Mouse (Mus musculus) kidney, adult 2 months (tissue): ENCODE data around the gene Hmbs. TPM values are rescaled to one million over a fixed set of nuclear protein-coding genes. Genes with fewer than 3 reads are reported as not detected.

Experiments used
- DNase-seq: peaks from one replicate; pipeline ENCODE4 v3.0.0; 2021
- H3K27ac ChIP-seq: fragments of 200-500 bp; 2 replicates; pipeline ENCODE4 v1.5.1; 2012; ENCODE audit warnings: low read depth, low read length, control low read depth, inconsistent platforms; ENCODE audit not compliant: insufficient read depth
- H3K27me3 ChIP-seq: fragments of 200-500 bp; replicated peaks from 2 replicates; pipeline ENCODE4 v1.6.1; 2012; ENCODE audit warnings: mild to moderate bottlenecking, moderate library complexity, low read length, inconsistent platforms; ENCODE audit not compliant: control insufficient read depth, insufficient read depth
- H3K36me3 ChIP-seq: fragments of 200-500 bp; 2 replicates; pipeline ENCODE4 v1.6.1; 2012; ENCODE audit warnings: mild to moderate bottlenecking, moderate library complexity, low read length, inconsistent platforms; ENCODE audit not compliant: control insufficient read depth, insufficient read depth
- H3K4me1 ChIP-seq: fragments of 200-500 bp; 2 replicates; pipeline ENCODE4 v1.6.1; 2011; ENCODE audit warnings: low read length; ENCODE audit not compliant: control insufficient read depth, insufficient read depth
- H3K4me3 ChIP-seq: fragments of 200-500 bp; 2 replicates; pipeline ENCODE4 v1.5.1; 2011; ENCODE audit warnings: mild to moderate bottlenecking, low read depth, low read length, control low read depth; ENCODE audit not compliant: insufficient read depth
- CTCF ChIP-seq: fragments of 200-500 bp; conservative IDR thresholded peaks from 2 replicates; pipeline ENCODE4 v1.5.1; 2011; ENCODE audit warnings: low read depth, mild to moderate bottlenecking, control low read depth, low read length, moderate library complexity, mixed read lengths; ENCODE audit not compliant: insufficient read depth, insufficient read length
- POLR2A ChIP-seq: fragments of 200-500 bp; IDR thresholded peaks from one replicate; pipeline ENCODE4 v1.6.1; 2011; ENCODE audit warnings: low read depth, low read length, control low read depth
- WGBS: fragments of 180-500 bp; shearing (Covaris S2); methylation state at CpG from one replicate; pipeline ENCODE4 v1.1.7; 2018; 5-methylcytosine and 5-hydroxymethylcytosine counted together
- polyA plus RNA-seq: library from polyadenylated mRNA; depleted of rRNA; stranded (reverse); fragments of >200 nt; gene quantifications from 2 replicates; pipeline ENCODE4 v1.2.3, GENCODE M21; 2012

The Hmbs gene
- polyA plus RNA-seq, 1 experiment: 49.3 TPM

GRCm38 (mm10) chr9:44345570-44346433 is 1.8 kb upstream of the Hmbs start:
- TF ChIP-seq POLR2A: no peak
- TF ChIP-seq CTCF: no peak

GRCm38 (mm10) chr9:44343290-44343689 is 738 bp downstream of the Hmbs start:
- Histone ChIP-seq H3K27ac (peak overlapping the region; percentile 19), H3K36me3 (no peaks in the 10 kb centered on the region), H3K4me3 (peak overlapping the region; percentile 94), H3K4me1 (peaks cover 11% of the 10 kb centered on the region; the same call in 1 of the 2 replicates), H3K27me3 (no peaks in the 10 kb centered on the region)
- DNase-seq: no peak
- TF ChIP-seq POLR2A: no peak
- no peak for TF ChIP-seq CTCF
- 6% methylated on average over 6 of the region's 6 CpGs for WGBS

More at GRCm38 (mm10) chr9:44345570-44346433, 1.8 kb upstream of the Hmbs start:
- H3K27ac ChIP-seq: no peak overlapping the region
- peaks cover 11% of the 10 kb centered on the region; the same call in 1 of the 2 replicates for H3K4me1 ChIP-seq
- WGBS: 77% methylated on average over 6 of the region's 6 CpGs
- peak; percentile 32 for DNase-seq
- peaks cover 2% of the 10 kb centered on the region; the same call in 1 of the 2 replicates for H3K36me3 ChIP-seq
- H3K27me3 ChIP-seq: no peaks in the 10 kb centered on the region
- no peak overlapping the region for H3K4me3 ChIP-seq

GRCm38 (mm10) chr9:44342605-44343004 is 1.4 kb downstream of the Hmbs start:
- TF ChIP-seq CTCF (no peak), POLR2A (no peak)
- no peak overlapping the region for H3K27ac ChIP-seq
- H3K36me3 ChIP-seq: no peaks in the 10 kb centered on the region
- H3K27me3 ChIP-seq: no peaks in the 10 kb centered on the region
- H3K4me3 ChIP-seq: no peak overlapping the region
- WGBS: 92% methylated on average over 1 of the region's 1 CpGs
- DNase-seq: no peak
- peaks cover 11% of the 10 kb centered on the region; the same call in 1 of the 2 replicates for H3K4me1 ChIP-seq

- no peak for DNase-seq
- H3K4me3 ChIP-seq: no peak overlapping the region
- 59% methylated on average over 3 of the region's 3 CpGs for WGBS
- H3K4me1 ChIP-seq: peaks cover 11% of the 10 kb centered on the region; the same call in 1 of the 2 replicates
- no peak for TF ChIP-seq CTCF
- no peak for TF ChIP-seq POLR2A
- no peaks in the 10 kb centered on the region for H3K36me3 ChIP-seq
- H3K27me3 ChIP-seq: no peaks in the 10 kb centered on the region
- no peak overlapping the region for H3K27ac ChIP-seq
Measured at GRCm38 (mm10) chr9:44342173-44342572, 1.9 kb downstream of the Hmbs start.

- Histone ChIP-seq H3K36me3 (no peaks in the 10 kb centered on the region), H3K27me3 (no peaks in the 10 kb centered on the region), H3K27ac (no peak overlapping the region), H3K4me1 (peaks cover 11% of the 10 kb centered on the region; the same call in 1 of the 2 replicates), H3K4me3 (no peak overlapping the region)
- 88% methylated on average over 5 of the region's 5 CpGs for WGBS
- DNase-seq: no peak
- TF ChIP-seq CTCF (no peak), POLR2A (no peak)
Measured at GRCm38 (mm10) chr9:44341487-44341886, 2.5 kb downstream of the Hmbs start.

- Histone ChIP-seq H3K4me1 (peaks cover 16% of the 10 kb centered on the region; the same call in 1 of the 2 replicates), H3K4me3 (no peak overlapping the region)
Measured at GRCm38 (mm10) chr9:44338574-44338973, 5.5 kb downstream of the Hmbs start.

More at GRCm38 (mm10) chr9:44338574-44338973, 5.5 kb downstream of the Hmbs start:
- Histone ChIP-seq H3K27ac (no peak overlapping the region), H3K27me3 (no peaks in the 10 kb centered on the region), H3K36me3 (no peaks in the 10 kb centered on the region)
- 74% methylated on average over 5 of the region's 5 CpGs for WGBS
- DNase-seq: no peak
- TF ChIP-seq POLR2A: no peak
- TF ChIP-seq CTCF: 0 out of 2 replicates have a peak, but pooled peaks have one; percentile 14
